Comparison of ENCODE assay signal across 8 mouse cellular contexts in the genomic region with DNA sequence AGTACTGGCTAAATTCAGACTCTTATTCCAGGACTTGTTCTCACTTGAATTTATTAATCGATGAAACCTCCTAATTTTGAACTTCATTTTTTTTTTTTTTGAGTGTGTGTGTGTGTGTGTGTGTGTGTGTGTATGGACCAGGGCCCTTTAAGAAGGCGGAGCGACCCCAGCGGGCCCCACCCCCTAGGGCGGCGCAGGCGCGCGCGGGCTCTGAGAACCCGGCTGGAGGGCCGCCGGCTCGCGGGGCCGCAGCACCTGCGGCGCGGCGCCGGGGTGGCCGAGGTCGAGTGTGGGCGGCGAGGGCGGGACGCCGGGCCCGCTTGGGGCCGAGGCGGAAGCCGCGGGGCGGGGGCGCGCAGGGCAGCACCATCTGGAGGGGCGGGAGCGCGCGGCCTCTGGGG. TPM values are rescaled to one million over a fixed set of nuclear protein-coding genes. Genes with fewer than 3 reads are reported as not detected.
DNase-seq lines count a peak whose midpoint lies in the region; ATAC-seq and TF ChIP-seq lines count a peak whose summit lies in the region.

A gene (plus strand): TSS at position 214 of the 401 bp plus-strand sequence.

- peak within 1 kb of the TSS; percentile 79 for H3K27ac ChIP-seq in embryonic facial prominence, embryonic 12.5 days
- peak within 1 kb of the TSS; percentile 59 for H3K27ac ChIP-seq in heart, adult 2 months
- H3K27ac ChIP-seq in limb, embryonic 13.5 days, result peak within 1 kb of the TSS; percentile 92
- peak within 1 kb of the TSS; percentile 85 for H3K27ac ChIP-seq in midbrain, embryonic 16.5 days (ENCODE audit: low read length)

- peak within 1 kb of the TSS; percentile 84 for H3K4me2 ChIP-seq in embryonic facial prominence, embryonic 12.5 days (replicated peaks)
- peak within 1 kb of the TSS; percentile 76 for H3K4me2 ChIP-seq in limb, embryonic 13.5 days (replicated peaks)
- H3K4me2 ChIP-seq in midbrain, embryonic 16.5 days (ENCODE audit: low read length), result peak within 1 kb of the TSS; percentile 57

- H3K27me3 ChIP-seq in embryonic facial prominence, embryonic 12.5 days, result no peaks in the 10 kb centered on the region
- no peaks in the 10 kb centered on the region for H3K27me3 ChIP-seq in heart, adult 2 months (ENCODE audit: control insufficient read depth, insufficient read depth, low read length)
- no peaks in the 10 kb centered on the region for H3K27me3 ChIP-seq in limb, embryonic 13.5 days
- no peaks in the 10 kb centered on the region for H3K27me3 ChIP-seq in midbrain, embryonic 16.5 days (ENCODE audit: control insufficient read depth, insufficient read depth, low read depth, low read length)

- 14% methylated on average over 1 of the region's 40 CpGs for WGBS in embryonic facial prominence, embryonic 12.5 days
- 4% methylated on average over 30 of the region's 40 CpGs for WGBS in heart, adult 2 months
- WGBS in limb, embryonic 13.5 days, result under 1% methylated on average over 23 of the region's 40 CpGs
- WGBS in midbrain, embryonic 16.5 days, result under 1% methylated on average over 39 of the region's 40 CpGs

- H3K36me3 ChIP-seq in embryonic facial prominence, embryonic 12.5 days, result no peaks in the 10 kb centered on the region
- H3K36me3 ChIP-seq in heart, adult 2 months (ENCODE audit: control insufficient read depth, insufficient read depth, low read length), result no peaks in the 10 kb centered on the region
- H3K36me3 ChIP-seq in limb, embryonic 13.5 days, result no peaks in the 10 kb centered on the region
- H3K36me3 ChIP-seq in midbrain, embryonic 16.5 days (ENCODE audit: control insufficient read depth, insufficient read depth, low read length), result no peaks in the 10 kb centered on the region

- H3K4me1 ChIP-seq in embryonic facial prominence, embryonic 12.5 days, result peaks cover 20% of the 10 kb centered on the region
- H3K4me1 ChIP-seq in heart, adult 2 months (ENCODE audit: control insufficient read depth, insufficient read depth, low read length), result peaks cover 10% of the 10 kb centered on the region
- peaks cover 28% of the 10 kb centered on the region for H3K4me1 ChIP-seq in limb, embryonic 13.5 days
- peaks cover 20% of the 10 kb centered on the region for H3K4me1 ChIP-seq in midbrain, embryonic 16.5 days (ENCODE audit: control insufficient read depth, insufficient read depth, low read length)

- TF ChIP-seq EP300 in heart, adult 2 months (IDR thresholded peaks at IDR 0.05; ENCODE audit: insufficient read depth, low read depth, low read length), result no peak

- no peaks in the 10 kb centered on the region for H3K9me3 ChIP-seq in embryonic facial prominence, embryonic 12.5 days
- no peaks in the 10 kb centered on the region for H3K9me3 ChIP-seq in limb, embryonic 13.5 days
- no peaks in the 10 kb centered on the region for H3K9me3 ChIP-seq in midbrain, embryonic 16.5 days (replicated peaks; ENCODE audit: control insufficient read depth, low read length, poor library complexity, severe bottlenecking)

- DNase-seq in 416B (ENCODE audit: low read depth), result peak; percentile 83
- DNase-seq in adrenal gland, postnatal 36 days, result peak; percentile 93 to 95
- DNase-seq in heart, adult 2 months, result peak; percentile 94 to 95
- peak; percentile 89 to 91 for DNase-seq in kidney, adult 8-10 months
- peak; percentile 92 for DNase-seq in spleen, postnatal 36 days (ENCODE audit: low spot score in 2 of 2)

- H3K79me2 ChIP-seq in heart, adult 2 months (replicated peaks; ENCODE audit: control insufficient read depth, insufficient read depth, low read length), result no peaks in the 10 kb centered on the region

- H3K9ac ChIP-seq in embryonic facial prominence, embryonic 12.5 days, result peak within 1 kb of the TSS; percentile 89
- H3K9ac ChIP-seq in heart, adult 2 months (ENCODE audit: low read depth, low read length), result peak within 1 kb of the TSS; percentile 83
- H3K9ac ChIP-seq in limb, embryonic 13.5 days, result peak within 1 kb of the TSS; percentile 95
- peak within 1 kb of the TSS; percentile 90 for H3K9ac ChIP-seq in midbrain, embryonic 16.5 days (ENCODE audit: low read depth, low read length)

- intact Hi-C loops in heart, adult 2 months (cut with DNase I), result loop anchor here (2.0 kb wide), 1 partner anchor 15 kb away; no protein-coding TSS in a partner anchor

- H3K4me3 ChIP-seq in embryonic facial prominence, embryonic 12.5 days, result peak within 1 kb of the TSS; percentile 84
- H3K4me3 ChIP-seq in heart, adult 2 months, result peak within 1 kb of the TSS; percentile 73
- peak within 1 kb of the TSS; percentile 92 for H3K4me3 ChIP-seq in limb, embryonic 13.5 days
- H3K4me3 ChIP-seq in midbrain, embryonic 16.5 days (ENCODE audit: low read depth, low read length), result peak within 1 kb of the TSS; percentile 95

- TF ChIP-seq CTCF in heart, adult 2 months (IDR thresholded peaks at IDR 0.05), result no peak

- no peak for TF ChIP-seq POLR2A in heart, adult 2 months (IDR thresholded peaks at IDR 0.05; ENCODE audit: insufficient read depth, low read depth, low read length)

- peak; percentile 78 for ATAC-seq in embryonic facial prominence, embryonic 12.5 days (ENCODE audit: insufficient number of reproducible peaks, insufficient read depth, low FRiP score, low TSS enrichment)
- peak; percentile 88 for ATAC-seq in limb, embryonic 13.5 days (ENCODE audit: low FRiP score, low read depth)
- ATAC-seq in midbrain, embryonic 16.5 days, result peak; percentile 87

RNA-seq across cellular contexts. Expression of the gene that starts here (rescaled TPM):
- 10 to 100 TPM; 31.1 to 36.4 TPM for total RNA-seq in adrenal gland, postnatal 36 days (2021)
- 13.4 and 13.8 TPM in 2 replicates for polyA plus RNA-seq in embryonic facial prominence, embryonic 12.5 days (2016; fragmentation: Nextera tagmentation; extraction: Ambion mirVana)
- 10 to 100 TPM; 17.8 to 19.6 TPM for total RNA-seq in heart, adult 2 months (2021)
- polyA plus RNA-seq in heart, adult 2 months (2012; rRNA removed), result 32.2 and 37.0 TPM in 2 replicates
- 12.2 and 12.8 TPM in 2 replicates for polyA plus RNA-seq in limb, embryonic 13.5 days (2015; fragmentation: Nextera tagmentation; extraction: Ambion mirVana)
- polyA plus RNA-seq in midbrain, embryonic 16.5 days (2015; fragmentation: Nextera tagmentation; extraction: Ambion mirVana), result 19.0 and 21.6 TPM in 2 replicates

Comparison
In these comparisons a context has a peak if more than half of its experiments do, and no peak if none do; other contexts are left out.
1. Peak in every context shown above with its lines: DNase-seq, ATAC-seq, H3K4me3 ChIP-seq and H3K27ac ChIP-seq.